Comparison of ENCODE assay signal across 10 mouse cellular contexts in the genomic region with DNA sequence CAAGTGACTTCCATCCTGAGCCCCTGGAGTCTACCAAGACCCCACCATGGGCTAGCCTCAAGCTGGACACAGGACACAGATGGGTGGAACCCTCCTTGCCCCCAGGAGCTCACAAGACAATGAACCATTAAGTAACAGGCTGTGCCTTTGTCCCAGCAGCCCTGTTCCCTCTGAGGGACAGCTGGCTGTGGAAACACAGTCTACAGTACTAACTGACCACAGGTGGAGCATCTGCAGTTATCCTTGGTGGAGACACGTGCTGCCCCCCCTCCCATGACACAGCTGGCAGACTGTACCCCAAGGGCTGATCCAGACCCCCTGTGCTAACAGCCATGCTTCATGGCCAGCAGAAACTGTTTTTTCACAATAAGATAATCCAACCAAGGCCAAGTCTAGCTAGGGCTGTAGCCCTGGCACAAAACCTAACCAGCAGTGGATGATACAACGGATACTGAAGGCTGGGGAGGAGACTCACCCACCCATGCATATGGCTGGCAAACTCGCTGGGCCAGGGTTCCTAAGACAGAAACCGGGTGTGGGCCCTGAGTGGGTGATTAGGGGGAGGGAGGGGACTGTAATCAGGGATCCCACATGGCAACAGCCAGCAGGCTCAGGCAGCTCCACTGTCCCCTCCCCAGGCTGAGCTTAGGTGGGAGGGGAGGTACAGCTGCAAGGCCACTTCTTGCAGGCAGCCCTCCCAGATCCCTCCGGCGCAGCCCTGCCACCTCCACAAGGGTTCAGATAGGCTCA. TPM values are rescaled to one million over a fixed set of nuclear protein-coding genes. Genes with fewer than 3 reads are reported as not detected.
DNase-seq lines count a peak whose midpoint lies in the region; ATAC-seq and TF ChIP-seq lines count a peak whose summit lies in the region.
"Had no signal": no experiment of that assay in that cellular context is flagged by ENCODE, and none has a peak within 500 bp of the region (broad histone marks: within the 10 kb centered on the region; RNA-seq: fewer than 3 reads in every experiment).

No protein-coding gene starts in this region.

- no peak for TF ChIP-seq CTCF in liver, postnatal 0 days (IDR thresholded peaks at IDR 0.05; ENCODE audit: low read depth)

- no peaks in the 10 kb centered on the region for H3K36me3 ChIP-seq in hindbrain, embryonic 10.5 days
- H3K36me3 ChIP-seq in hindbrain, embryonic 14.5 days (replicated peaks; ENCODE audit: control insufficient read depth, insufficient read depth), result no peaks in the 10 kb centered on the region
- no peaks in the 10 kb centered on the region for H3K36me3 ChIP-seq in hindbrain, embryonic 12.5 days
- peaks cover 4% of the 10 kb centered on the region; the same call in 1 of the 2 replicates for H3K36me3 ChIP-seq in liver, postnatal 0 days (replicated peaks; ENCODE audit: insufficient read depth, low read length)

- no peak for DNase-seq in hindbrain, embryonic 10.5 days (ENCODE audit: low spot score)
- DNase-seq in hindbrain, embryonic 14.5 days (ENCODE audit: low spot score), result no peak
- peak; percentile 53 for DNase-seq in MEL-GATA-1-ER (ENCODE audit: extremely low read depth, low read depth)
- DNase-seq in liver, postnatal 0 days, result peak; percentile 66
- no peak for DNase-seq in gastrocnemius, postnatal 25 days
- DNase-seq in adrenal gland, postnatal 25 days, result no peak
- DNase-seq: thymus, adult 18-20 months had no signal

- H3K9ac ChIP-seq in hindbrain, embryonic 14.5 days, result no peak overlapping the region
- no peak overlapping the region for H3K9ac ChIP-seq in hindbrain, embryonic 12.5 days
- peak overlapping the region; percentile 55 for H3K9ac ChIP-seq in liver, postnatal 0 days (replicated peaks)

- TF ChIP-seq EP300 in liver, postnatal 0 days (IDR thresholded peaks at IDR 0.05; ENCODE audit: low read depth), result peak; percentile 89

- no peak overlapping the region for H3K4me3 ChIP-seq in hindbrain, embryonic 10.5 days
- H3K4me3 ChIP-seq in hindbrain, embryonic 14.5 days (replicated peaks; ENCODE audit: low read length), result no peak overlapping the region
- no peak overlapping the region for H3K4me3 ChIP-seq in hindbrain, embryonic 12.5 days
- H3K4me3 ChIP-seq in liver, postnatal 0 days (ENCODE audit: low read depth, low read length), result no peak overlapping the region

- H3K27ac ChIP-seq in hindbrain, embryonic 10.5 days, result peak overlapping the region; percentile 75
- no peak overlapping the region for H3K27ac ChIP-seq in hindbrain, embryonic 14.5 days
- H3K27ac ChIP-seq in hindbrain, embryonic 12.5 days, result 0 out of 2 replicates have a peak overlapping the region, but pooled peaks have one; percentile 24
- H3K27ac ChIP-seq in liver, postnatal 0 days (ENCODE audit: low read depth), result peak overlapping the region; percentile 75

- H3K9me3 ChIP-seq in hindbrain, embryonic 10.5 days, result no peaks in the 10 kb centered on the region
- no peaks in the 10 kb centered on the region for H3K9me3 ChIP-seq in hindbrain, embryonic 14.5 days (ENCODE audit: control insufficient read depth, low read length)
- H3K9me3 ChIP-seq in hindbrain, embryonic 12.5 days (replicated peaks), result no peaks in the 10 kb centered on the region
- no peaks in the 10 kb centered on the region for H3K9me3 ChIP-seq in liver, postnatal 0 days (ENCODE audit: low read length)

- WGBS in hindbrain, embryonic 10.5 days, result 77% methylated on average over 6 of the region's 6 CpGs
- 62% methylated on average over 6 of the region's 6 CpGs for WGBS in hindbrain, embryonic 14.5 days
- WGBS in hindbrain, embryonic 12.5 days, result 70% methylated on average over 6 of the region's 6 CpGs
- 62% methylated on average over 6 of the region's 6 CpGs for WGBS in liver, postnatal 0 days (ENCODE audit: insufficient replicate concordance)

- no peak overlapping the region for H3K4me2 ChIP-seq in hindbrain, embryonic 14.5 days (replicated peaks)
- H3K4me2 ChIP-seq in hindbrain, embryonic 12.5 days (replicated peaks), result no peak overlapping the region
- peak overlapping the region; percentile 45 for H3K4me2 ChIP-seq in liver, postnatal 0 days (ENCODE audit: low read depth, low read length)

- 0 out of 2 replicates have a peak, but pooled peaks cover 3% of the 10 kb centered on the region for H3K27me3 ChIP-seq in hindbrain, embryonic 10.5 days (ENCODE audit: insufficient read depth, poor library complexity, severe bottlenecking)
- no peaks in the 10 kb centered on the region for H3K27me3 ChIP-seq in hindbrain, embryonic 14.5 days (ENCODE audit: control insufficient read depth, insufficient read depth, low read length)
- H3K27me3 ChIP-seq in hindbrain, embryonic 12.5 days, result no peaks in the 10 kb centered on the region; the same call in 1 of the 2 replicates
- H3K27me3 ChIP-seq in liver, postnatal 0 days (ENCODE audit: insufficient read depth, low read length), result no peaks in the 10 kb centered on the region

- H3K4me1 ChIP-seq in hindbrain, embryonic 10.5 days (replicated peaks), result peaks cover 70% of the 10 kb centered on the region
- H3K4me1 ChIP-seq in hindbrain, embryonic 14.5 days (replicated peaks; ENCODE audit: control insufficient read depth, insufficient read depth, low read length), result no peaks in the 10 kb centered on the region
- H3K4me1 ChIP-seq in hindbrain, embryonic 12.5 days, result peaks cover 31% of the 10 kb centered on the region
- H3K4me1 ChIP-seq in liver, postnatal 0 days (ENCODE audit: insufficient read depth), result peaks cover 84% of the 10 kb centered on the region

- no peak for ATAC-seq in hindbrain, embryonic 14.5 days (ENCODE audit: low FRiP score)
- peak; percentile 16; the same call in 1 of the 2 replicates for ATAC-seq in hindbrain, embryonic 12.5 days (ENCODE audit: low FRiP score)
- peak; percentile 77 for ATAC-seq in liver, postnatal 0 days
- no peak for ATAC-seq in cerebellum, adult (ENCODE audit: insufficient number of reproducible peaks, low FRiP score, low TSS enrichment)
- ATAC-seq: CD4-positive, CD25-positive, alpha-beta regulatory T cell, adult 4 months had no signal

RNA-seq across cellular contexts. Expression of gene Cd82, which starts 15.3 kb away (rescaled TPM):
- 6.2 and 10.3 TPM in 2 replicates for polyA plus RNA-seq in hindbrain, embryonic 10.5 days (2016; fragmentation: Nextera tagmentation; extraction: Ambion mirVana)
- 14.2 and 20.0 TPM in 2 replicates for polyA plus RNA-seq in hindbrain, embryonic 14.5 days (2014; fragmentation: Nextera tagmentation; extraction: Ambion mirVana)
- polyA plus RNA-seq in hindbrain, embryonic 12.5 days (2016; fragmentation: Nextera tagmentation; extraction: Ambion mirVana), result 13.2 and 15.4 TPM in 2 replicates
- polyA plus RNA-seq in liver, postnatal 0 days (2015; fragmentation: Nextera tagmentation; extraction: Ambion mirVana), result 81.0 and 87.7 TPM in 2 replicates
- total RNA-seq in gastrocnemius, postnatal 25 days (2021), result 10 to 100 TPM in 1 of 2 experiments, 1 to 10 TPM in 1; 9.1 to 12.0 TPM
- total RNA-seq in adrenal gland, postnatal 25 days (2021), result 43.0 and 54.8 TPM in 2 replicates

Comparison
In these comparisons a context has a peak if more than half of its experiments do, and no peak if none do; other contexts are left out.
1. ATAC-seq: peak in hindbrain, embryonic 12.5 days (single experiment) and liver, postnatal 0 days (single experiment); none in hindbrain, embryonic 14.5 days (single experiment) and cerebellum, adult (single experiment).
2. DNase-seq: peak in MEL-GATA-1-ER (single experiment) and liver, postnatal 0 days (single experiment); none in hindbrain, embryonic 10.5 days (single experiment), hindbrain, embryonic 14.5 days (single experiment), gastrocnemius, postnatal 25 days (single experiment) and adrenal gland, postnatal 25 days (single experiment).